Mouse (Mus musculus) CD8-positive naive resting alpha-beta T cell, adult 57 days (primary cell): ENCODE measurements around the gene Gm20509. TPM values are rescaled to one million over a fixed set of nuclear protein-coding genes. Genes with fewer than 3 reads are reported as not detected.

Source experiments
- total RNA-seq: library from RNA; stranded (reverse); gene quantifications from one replicate; pipeline ENCODE4 v1.2.4, GENCODE M21; 2023

Gm20509 gene
- not detected for total RNA-seq

DNA sequence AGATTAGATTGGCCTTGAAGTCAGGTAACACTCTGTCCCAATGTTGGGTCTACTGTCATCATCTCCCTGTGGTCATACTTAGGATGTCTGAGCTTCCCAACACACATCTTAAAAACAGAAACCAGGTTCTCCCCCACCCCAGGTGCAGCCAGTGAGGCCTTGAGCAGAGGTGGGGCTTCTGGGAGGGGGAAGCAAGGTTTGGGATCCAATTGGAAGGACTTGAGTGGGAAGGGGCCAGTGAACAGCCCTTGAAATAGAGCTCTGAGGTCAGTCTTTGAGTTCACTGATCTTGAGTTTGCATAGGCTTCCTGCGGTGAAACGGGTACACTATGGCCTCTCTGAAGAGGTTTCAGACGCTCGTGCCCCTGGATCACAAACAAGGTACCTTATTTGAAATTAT, at the start of gene Gm20509:
Gene Gm20509, plus strand, starts transcription at position 290 of the 400 bp plus-strand sequence.

GRCm38 (mm10) chr9:73101536-73101935, 734 bp upstream of the Gm20509 start, which contains the start of gene Khdc3:
Khdc3 (plus strand) TSS chr9:73101836.

GRCm38 (mm10) chr9:73112919-73113906, 10.9 kb downstream of the Gm20509 start, which contains the start of gene Rsl24d1:
Rsl24d1 (plus strand) TSS chr9:73113426.

Other genes with a start within 250 kb of the Gm20509 start
- gene Pygo1, start 176.8 kb upstream of the Gm20509 start, total RNA-seq, result not detected
- gene Dyx1c1, start 143.7 kb upstream of the Gm20509 start, total RNA-seq, result 4.0 TPM
- gene Gm44503, start 143.6 kb upstream of the Gm20509 start, total RNA-seq, result not detected
- 6.6 TPM for gene Ccpg1os, start 117.1 kb upstream of the Gm20509 start, total RNA-seq
- gene Ccpg1, start 117.0 kb upstream of the Gm20509 start, total RNA-seq, result 135 TPM
- gene Pigb, start 62.1 kb upstream of the Gm20509 start, total RNA-seq, result 13.0 TPM
- gene Rab27a, start 57.6 kb upstream of the Gm20509 start, total RNA-seq, result 37.5 TPM
- gene Khdc3, start 634 bp upstream of the Gm20509 start, total RNA-seq, result 5.0 TPM
- gene Rsl24d1, start 11.0 kb downstream of the Gm20509 start, total RNA-seq, result 62.8 TPM